ENCODE assay signal across 13 mouse cellular contexts in genomic region chrY:90734334-90734696, GRCm38 (mm10). TPM values are rescaled to one million over a fixed set of nuclear protein-coding genes. Genes with fewer than 3 reads are reported as not detected.
DNase-seq lines count a peak whose midpoint lies in the region; ATAC-seq and TF ChIP-seq lines count a peak whose summit lies in the region.
"Not testable (repeated sequence)": the region's sequence is repeated elsewhere in the genome, so short reads cannot be mapped to it uniquely, and the experiment has no call there.
"Had no signal": no experiment of that assay in that cellular context is flagged by ENCODE, and none has a peak within 500 bp of the region (broad histone marks: within the 10 kb centered on the region; RNA-seq: fewer than 3 reads in every experiment).

No protein-coding gene starts in this region.

- not testable (repeated sequence) for H3K4me1 ChIP-seq in liver, postnatal 0 days (ENCODE audit: insufficient read depth)

- not testable (repeated sequence) for ATAC-seq in liver, postnatal 0 days

- DNase-seq in CD4-positive, CD25-positive, alpha-beta regulatory T cell, adult 2 months (ENCODE audit: low read depth, low spot score) = peak; percentile 78
- peak; percentile 74 for DNase-seq in adipocyte (ENCODE audit: low spot score)
- DNase-seq in cerebellum, postnatal 25 days = peak; percentile 45 to 78
- DNase-seq in frontal cortex, postnatal 25 days (ENCODE audit: low spot score in 2 of 2) = peak; percentile 5 to 12
- DNase-seq in induced T-regulatory cell, adult 2 months (ENCODE audit: low read depth) = peak; percentile 90
- DNase-seq in liver, postnatal 0 days = peak; percentile 25
- peak; percentile 13 to 36 for DNase-seq in right cerebral cortex, adult 2 months (ENCODE audit: low spot score in 2 of 2)
- DNase-seq in urinary bladder, postnatal 10 days (ENCODE audit: low spot score) = peak; percentile 14

- H3K4me2 ChIP-seq in liver, postnatal 0 days (ENCODE audit: low read depth, low read length) = not testable (repeated sequence)

- not testable (repeated sequence) for H3K27me3 ChIP-seq in liver, postnatal 0 days (ENCODE audit: insufficient read depth, low read length)

- not testable (repeated sequence) for TF ChIP-seq CTCF in liver, postnatal 0 days (IDR thresholded peaks at IDR 0.05; ENCODE audit: low read depth)

- H3K4me3 ChIP-seq in liver, postnatal 0 days (ENCODE audit: low read depth, low read length) = not testable (repeated sequence)

- TF ChIP-seq EP300 in liver, postnatal 0 days (IDR thresholded peaks at IDR 0.05; ENCODE audit: low read depth) = not testable (repeated sequence)

- H3K27ac ChIP-seq in liver, postnatal 0 days (ENCODE audit: low read depth) = not testable (repeated sequence)

- H3K9ac ChIP-seq in liver, postnatal 0 days (replicated peaks) = not testable (repeated sequence)

- H3K9me3 ChIP-seq in liver, postnatal 0 days (ENCODE audit: low read length) = not testable (repeated sequence)

- WGBS in liver, postnatal 0 days (ENCODE audit: insufficient replicate concordance) = 67% methylated on average over 6 of the region's 8 CpGs

- H3K36me3 ChIP-seq in liver, postnatal 0 days (replicated peaks; ENCODE audit: insufficient read depth, low read length) = peaks cover 17% of the 10 kb centered on the region

RNA-seq across cellular contexts. Expression of gene Gm21860, which starts 20.3 kb away (rescaled TPM):
- polyA plus RNA-seq in liver, postnatal 0 days (2015; fragmentation: Nextera tagmentation; extraction: Ambion mirVana) = not detected in 2 replicates
- polyA plus RNA-seq: forebrain, embryonic 13.5 days; heart, embryonic 12.5 days; intestine, embryonic 16.5 days; liver, embryonic 12.5 days; neural tube, embryonic 14.5 days had no signal

RNA-seq across cellular contexts. Expression of gene Gm47283, which starts 50.2 kb away (rescaled TPM):
- not detected in 2 replicates for polyA plus RNA-seq in liver, postnatal 0 days (2015; fragmentation: Nextera tagmentation; extraction: Ambion mirVana)
- polyA plus RNA-seq: forebrain, embryonic 13.5 days; heart, embryonic 12.5 days; intestine, embryonic 16.5 days; liver, embryonic 12.5 days; neural tube, embryonic 14.5 days had no signal

Comparison
In these comparisons a context has a peak if more than half of its experiments do, and no peak if none do; other contexts are left out.
1. DNase-seq: peak in every context shown above with its lines; median percentile 90 in induced T-regulatory cell, adult 2 months; 78 in CD4-positive, CD25-positive, alpha-beta regulatory T cell, adult 2 months; 74 in adipocyte; 62 in cerebellum, postnatal 25 days; 25 in liver, postnatal 0 days; 24 in right cerebral cortex, adult 2 months; 14 in urinary bladder, postnatal 10 days; 8 in frontal cortex, postnatal 25 days.